Mouse (Mus musculus) skeletal muscle tissue, adult 2 months (tissue): ENCODE measurements around the gene Tenm2.

Experiments used
- DNase-seq: peaks from one replicate; pipeline ENCODE4 v3.0.0-alpha.2; 2012; ENCODE audit warnings: low read depth, low spot score

Gene Tenm2

DNA sequence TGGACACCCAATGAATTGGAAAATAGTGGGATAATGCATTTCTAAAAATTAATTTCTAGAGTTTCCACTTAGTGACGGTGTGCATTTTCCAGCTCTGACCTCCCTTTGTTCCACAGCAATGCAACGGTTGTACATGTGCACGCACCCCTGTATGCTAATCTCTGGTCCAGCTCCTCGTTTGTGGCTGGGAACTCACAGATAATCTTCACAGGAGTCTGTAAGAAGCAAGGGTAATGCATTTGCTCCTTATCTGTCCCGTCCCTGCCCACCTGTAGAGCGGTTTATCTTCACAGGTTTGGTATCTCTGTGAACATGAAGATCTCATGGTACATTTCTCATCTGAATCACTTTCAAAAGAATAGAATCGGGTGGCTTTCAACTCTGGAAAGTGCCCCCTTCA, 955.2 kb downstream of the Tenm2 start:
- no peak for DNase-seq

DNA sequence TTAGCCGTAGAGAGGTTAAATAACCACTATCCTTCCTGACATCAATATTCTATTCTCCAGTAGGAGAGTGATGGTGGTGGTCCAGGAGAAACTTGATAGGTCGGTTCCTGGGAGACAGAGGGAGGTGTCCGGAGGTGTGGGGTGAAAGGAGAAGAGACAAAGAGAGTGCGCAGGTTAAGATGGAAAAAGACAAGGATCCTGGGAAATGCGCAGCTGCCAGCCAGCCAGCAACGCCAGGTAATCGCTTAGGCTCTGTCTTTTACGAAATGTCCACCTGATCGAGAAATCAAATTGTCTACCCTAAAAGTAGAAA, 957.9 kb downstream of the Tenm2 start:
- no peak for DNase-seq

DNA sequence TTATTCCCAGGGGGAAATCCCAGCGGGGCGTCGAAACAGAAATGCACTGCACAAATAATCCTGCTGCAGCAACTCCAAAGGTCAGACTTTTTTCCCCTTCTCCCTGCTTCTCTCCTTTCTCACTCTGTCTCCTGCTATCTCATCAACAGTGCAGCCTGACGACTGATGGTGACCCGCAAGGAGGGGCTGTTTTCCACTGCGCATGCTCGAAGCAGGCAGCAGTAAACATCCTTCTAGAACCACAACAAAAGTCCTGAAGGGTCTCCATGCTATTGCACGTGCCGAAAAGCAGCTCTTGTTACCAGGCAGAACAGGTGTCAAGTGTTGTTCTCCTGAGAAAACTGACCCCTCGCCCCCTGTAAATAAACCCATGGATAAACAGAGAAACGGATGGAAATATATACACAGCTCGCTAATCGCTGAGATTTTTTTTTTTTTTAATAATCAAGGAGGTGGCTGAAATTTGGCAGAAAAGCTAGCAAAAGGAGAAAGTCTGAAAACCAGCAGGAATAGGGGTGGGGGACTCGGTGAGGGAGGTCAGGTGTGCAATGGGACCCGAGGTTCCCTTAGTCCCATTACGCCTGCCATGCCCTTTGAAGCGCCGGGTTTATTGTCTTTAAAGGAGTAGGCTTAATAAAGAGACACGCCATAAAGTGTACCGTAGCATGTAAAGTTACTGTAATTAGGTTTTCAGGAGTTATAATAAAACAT, 958.4 kb downstream of the Tenm2 start:
- DNase-seq: no peak

DNA sequence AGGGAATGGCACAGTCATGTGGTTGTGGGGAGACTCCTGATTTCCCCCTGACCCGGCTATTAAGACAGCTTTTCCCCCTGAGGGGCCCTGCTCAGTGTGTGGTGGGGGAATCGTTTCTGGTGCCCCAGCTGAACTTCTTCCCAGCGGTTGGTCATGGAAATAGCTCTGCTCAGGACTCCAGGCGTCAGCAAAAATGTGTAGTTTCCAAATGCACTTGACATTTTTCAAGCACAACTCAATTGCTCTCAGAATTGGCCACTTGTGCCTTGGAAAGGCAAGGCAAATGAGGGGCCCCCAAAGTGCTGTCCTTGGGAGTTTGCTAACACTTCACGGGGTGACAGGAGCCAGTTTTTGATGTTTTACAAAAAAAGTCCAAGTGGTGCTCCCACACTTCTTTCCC, 959.7 kb downstream of the Tenm2 start:
- DNase-seq: no peak

DNA sequence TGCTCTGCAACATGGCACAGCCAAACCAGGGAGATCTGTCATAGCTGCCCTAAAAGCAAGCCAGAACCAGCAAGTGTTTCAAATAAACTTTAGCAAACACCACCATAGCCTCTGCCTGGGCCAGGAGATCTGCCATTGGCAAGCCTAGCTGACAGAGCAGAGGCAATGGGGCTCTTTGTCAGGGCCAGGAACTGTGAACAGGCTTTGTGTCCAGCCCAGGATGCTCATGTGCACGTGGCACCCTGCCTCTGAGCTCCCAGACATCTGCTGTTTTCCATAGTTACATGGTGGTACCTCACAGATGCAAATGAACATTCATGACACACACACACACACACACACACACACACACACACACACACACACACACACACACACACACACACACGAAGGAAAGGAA, 963.6 kb downstream of the Tenm2 start:
- DNase-seq: no peak

DNA sequence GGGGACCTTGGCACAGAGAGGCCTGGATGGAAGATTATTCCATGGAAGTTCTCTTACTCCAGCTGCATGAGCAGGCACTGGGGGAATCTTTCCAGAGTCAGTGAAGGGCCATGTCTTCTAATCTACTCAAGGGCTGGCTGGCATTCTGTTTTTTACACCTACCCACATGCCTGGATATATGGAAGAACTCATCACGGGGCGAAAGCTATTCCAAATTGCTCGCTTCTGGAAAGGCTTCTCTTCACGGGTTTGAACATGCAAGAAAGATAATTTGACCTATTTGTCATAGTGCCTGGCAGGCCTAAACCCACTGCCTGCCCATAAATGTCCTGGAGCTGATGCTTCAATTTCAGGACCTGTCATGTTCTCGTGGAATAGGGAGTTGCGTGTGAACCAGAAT, 965.8 kb downstream of the Tenm2 start:
- no peak for DNase-seq

DNA sequence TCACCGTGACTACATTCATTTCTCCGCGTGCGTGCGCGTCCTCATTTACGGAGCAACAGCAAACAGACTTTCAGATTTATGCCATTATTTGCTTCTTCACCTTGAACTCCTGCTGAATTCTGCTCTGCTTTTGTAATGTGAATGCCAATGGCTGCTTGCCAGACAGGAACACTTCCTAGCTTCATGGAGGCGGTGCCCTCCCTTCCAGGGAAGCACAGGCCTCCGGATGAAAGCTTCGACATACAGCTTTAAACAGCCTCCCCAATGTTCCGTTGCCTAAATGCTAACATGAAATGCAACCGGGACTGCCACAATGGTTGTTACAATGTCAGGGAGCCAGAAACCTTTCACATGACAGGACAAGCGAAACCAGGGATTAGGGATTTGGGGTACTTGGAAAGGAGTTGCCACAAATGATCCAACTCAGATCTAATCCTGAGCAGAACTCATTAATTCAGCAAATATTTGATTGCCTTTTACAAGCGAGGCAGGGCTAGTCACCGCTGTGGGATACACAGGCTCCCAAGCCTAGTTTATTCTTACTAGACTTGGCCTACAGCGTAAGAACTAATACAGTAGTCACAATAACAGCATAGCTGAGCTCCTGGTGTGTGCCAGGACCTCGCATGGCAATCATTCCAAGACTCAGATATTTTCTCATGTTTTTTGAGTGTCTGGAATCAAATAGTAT, 970.8 kb downstream of the Tenm2 start:
- DNase-seq: no peak

DNA sequence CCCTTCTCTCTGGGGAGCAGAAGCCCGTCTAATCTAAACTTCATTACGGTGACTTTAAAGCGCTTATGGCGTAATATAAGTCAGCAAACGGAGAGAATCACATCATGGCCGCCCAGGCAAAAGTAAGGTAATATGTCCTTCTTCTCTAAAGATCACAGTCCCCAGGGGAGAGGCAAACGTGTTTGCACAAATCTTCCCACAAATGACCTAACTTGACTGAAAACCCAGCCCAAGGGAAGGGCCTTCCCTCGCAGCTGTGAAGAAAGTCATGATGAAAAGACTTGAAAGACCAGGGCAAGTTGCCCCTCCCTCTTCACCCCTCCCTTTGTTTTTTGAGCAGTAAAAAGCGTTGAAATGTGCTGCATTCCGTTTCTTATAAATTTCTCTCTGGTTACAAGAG, 971.9 kb downstream of the Tenm2 start:
- no peak for DNase-seq

DNA sequence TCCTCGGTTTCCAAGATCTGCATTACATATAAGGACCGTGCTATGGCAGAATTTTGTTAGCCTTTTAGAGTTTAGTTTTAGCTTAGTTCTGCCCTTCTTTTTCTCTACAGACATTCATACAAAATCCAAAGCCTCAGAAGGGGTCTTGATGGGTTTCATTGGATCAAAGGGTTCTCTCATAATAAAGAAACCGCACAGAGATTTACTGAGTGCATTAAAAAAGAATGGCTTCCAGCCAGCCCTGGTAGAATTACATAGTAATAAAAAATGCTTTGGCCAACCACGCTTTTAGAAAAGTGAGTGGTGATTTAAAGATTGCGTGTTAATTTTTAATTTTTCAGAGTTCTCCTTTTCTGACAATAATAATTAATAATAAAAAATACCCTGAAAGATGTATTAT, 978.6 kb downstream of the Tenm2 start:
- DNase-seq: no peak

DNA sequence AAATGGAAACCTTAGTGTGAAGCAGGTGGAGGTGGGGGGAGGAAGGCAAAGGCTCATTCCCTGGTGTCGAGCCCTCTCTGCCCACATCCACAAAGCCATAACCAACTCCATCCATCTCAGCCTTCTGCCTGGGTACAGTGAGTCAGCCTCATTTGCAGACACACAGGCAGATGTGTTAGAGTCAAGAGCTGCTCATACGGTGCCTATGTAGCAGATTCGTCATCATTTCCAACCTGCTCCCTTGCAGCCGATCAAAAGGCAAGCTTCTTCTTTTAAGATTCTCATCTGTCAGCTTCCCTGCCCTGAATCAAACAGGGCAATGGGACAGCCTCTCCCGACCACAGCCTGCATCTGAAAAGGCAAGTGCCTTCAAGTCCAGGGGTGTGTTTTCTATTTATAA, 979.0 kb downstream of the Tenm2 start:
- DNase-seq: no peak

DNA sequence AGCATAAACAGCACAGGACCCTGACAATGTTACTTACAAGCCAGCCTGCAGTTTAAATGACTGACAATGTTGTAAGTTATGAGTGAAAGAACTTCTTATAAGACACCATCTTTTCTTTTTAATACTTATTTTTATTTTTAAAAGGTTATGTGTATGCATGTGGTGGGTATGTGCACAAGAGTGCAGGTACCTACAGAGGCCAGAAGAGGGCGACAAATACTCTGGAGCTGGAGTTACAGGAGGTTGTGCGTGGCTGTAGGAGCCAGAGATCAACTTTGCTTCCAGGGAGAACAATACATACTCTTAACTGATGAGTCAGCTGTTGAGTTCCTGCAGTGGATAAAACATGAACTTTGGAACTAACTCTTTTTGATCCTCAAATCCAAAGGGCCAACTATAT, 981.7 kb downstream of the Tenm2 start:
- DNase-seq: no peak

DNA sequence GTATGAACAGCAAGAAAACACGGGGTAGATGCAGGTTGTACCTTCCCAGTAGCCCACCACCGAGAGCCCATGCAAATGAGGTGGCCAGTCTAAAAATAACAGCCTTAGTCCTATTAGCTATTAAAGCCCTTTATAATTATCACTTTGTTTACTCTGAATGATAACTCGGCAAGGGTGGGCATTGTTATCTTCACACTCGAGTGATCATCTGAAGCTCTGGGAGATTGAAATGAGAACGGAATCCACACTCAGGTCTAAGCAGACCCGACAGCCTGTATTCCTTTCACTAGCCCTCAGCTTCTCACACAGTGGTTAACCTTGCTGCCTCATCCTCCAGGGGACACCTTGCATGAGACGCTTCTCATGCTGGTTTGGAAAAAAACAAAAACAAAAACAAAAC, 985.7 kb downstream of the Tenm2 start:
- no peak for DNase-seq

DNA sequence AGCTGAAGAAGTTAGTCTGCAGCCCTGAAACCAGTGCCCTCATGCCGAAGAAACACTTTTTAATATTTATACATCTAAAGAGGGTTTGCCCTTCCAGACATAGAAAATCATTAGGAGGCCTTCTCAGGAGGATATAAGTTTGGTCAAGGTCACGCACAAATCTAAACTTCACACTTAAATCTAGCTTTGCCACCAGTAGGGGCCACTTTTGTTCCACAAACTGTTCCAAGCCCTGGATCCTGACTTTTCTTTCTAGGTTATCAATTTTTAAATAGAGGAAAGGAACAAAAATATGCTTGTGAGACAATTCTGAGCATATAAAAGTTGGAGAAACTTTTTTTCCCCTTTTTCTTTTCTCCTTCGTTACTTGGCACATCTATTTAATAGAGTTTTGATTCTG, 989.6 kb downstream of the Tenm2 start:
- DNase-seq: no peak

DNA sequence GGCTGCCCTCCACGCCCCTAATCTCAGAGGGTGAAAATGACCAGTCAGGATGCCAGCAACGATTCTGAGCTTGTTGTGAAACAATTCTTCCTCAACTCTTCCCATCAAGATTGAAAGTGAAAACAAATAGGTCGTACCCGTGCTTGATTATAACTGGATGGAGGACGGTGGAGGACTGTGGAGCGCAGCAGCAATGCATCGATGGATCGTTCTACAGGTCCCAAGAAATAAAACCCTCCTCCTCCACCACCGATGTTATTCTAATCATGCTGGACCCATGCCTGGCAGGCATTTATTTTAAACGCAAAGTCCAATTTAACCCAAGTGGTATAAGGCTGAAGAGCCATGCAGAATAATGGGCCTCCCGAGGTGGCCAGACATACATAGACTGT, 991.3 kb downstream of the Tenm2 start:
- DNase-seq: no peak

DNA sequence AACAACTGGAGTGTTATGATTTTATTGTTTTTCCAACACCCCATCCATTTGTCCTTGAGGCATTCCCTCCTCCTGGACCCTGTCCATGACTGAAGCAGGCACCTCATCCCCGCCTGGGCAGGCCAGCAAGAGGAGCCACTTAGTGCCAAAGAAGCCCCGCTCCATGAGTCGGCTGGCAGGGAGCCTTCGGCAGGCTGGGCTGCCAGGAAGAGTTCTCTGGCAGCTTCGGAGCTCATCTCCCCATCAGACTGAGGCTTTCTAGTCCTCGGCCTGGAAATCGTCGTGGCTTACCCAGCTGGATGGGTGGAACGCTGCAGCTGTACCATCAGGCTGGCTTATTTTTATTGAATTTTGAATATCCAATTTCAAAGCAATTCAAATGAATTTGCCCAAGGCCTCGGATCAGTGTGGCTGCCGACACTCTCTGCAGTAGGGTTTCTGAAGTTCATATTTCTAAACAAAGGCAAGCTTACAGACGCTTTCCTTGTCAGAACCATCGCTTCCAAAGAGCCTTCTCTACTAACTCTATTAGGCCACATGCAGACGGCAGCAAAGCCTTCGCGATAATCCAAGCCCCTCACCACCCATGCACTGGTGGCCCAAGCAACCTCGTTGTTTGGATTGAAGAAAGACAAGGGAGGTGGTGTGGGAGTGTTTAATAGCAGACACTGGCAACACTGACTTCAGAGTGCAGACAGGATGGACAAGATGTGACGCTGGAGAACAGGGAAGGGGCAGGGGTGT, 991.8 kb downstream of the Tenm2 start:
- peak; percentile 19 for DNase-seq

DNA sequence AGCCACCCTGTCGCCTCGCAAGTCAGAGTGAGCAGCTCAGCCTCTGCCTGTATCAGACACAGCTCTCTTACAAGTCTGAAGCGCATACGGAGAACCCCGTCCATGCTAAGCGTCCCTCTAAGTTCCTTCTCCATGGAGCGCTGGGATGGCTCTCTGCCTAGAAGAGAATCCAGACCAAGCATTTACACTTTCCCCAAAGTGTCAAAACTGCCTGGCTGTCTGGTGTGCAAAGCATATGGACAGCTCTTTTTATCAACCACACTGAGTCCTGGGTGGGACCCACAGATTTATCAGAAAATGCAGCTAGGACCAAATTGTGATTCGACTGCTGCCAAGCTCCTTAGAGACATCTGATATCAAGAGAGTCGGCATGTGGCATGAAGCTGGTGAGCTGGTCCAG, 996.9 kb downstream of the Tenm2 start:
- DNase-seq: no peak

DNA sequence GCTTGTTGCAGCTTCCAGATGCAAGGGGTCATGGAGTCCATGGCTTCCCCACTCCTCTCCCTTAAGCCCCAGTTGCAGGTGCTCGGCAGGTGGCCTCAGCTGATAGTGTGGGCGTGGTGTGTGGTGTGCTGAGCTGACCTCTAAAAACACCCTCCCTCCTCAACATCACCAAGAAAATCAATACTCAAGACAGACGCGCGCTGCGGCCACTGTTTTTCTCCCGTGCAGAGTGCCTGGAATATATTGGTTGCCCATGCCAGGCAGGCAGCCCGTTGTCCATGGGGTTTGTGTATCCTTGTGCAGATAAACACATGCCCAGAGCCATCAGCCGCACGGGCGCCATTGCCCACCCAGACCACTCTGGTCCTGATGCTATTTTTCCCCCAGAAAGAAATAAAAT, 1007.1 kb downstream of the Tenm2 start:
- DNase-seq: no peak

DNA sequence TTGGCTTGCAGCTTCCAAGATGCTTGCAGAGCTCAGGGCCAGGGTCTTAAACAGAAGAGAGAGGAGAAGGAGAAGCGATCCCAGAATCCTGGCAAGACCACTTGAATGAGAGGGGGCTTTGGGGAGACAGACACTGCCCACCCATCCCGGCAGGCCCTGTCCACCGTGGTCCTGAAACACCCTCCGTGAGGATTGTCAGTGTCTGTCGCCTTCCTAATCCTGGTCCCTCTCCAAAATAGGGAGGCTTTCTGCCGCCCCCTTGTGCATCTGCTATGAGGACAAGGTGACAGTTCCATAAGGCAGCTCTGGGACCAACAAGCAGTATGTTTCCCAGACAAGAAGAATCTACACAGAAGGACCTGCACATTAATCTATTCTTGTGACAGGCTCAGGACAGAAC, 1007.6 kb downstream of the Tenm2 start:
- no peak for DNase-seq

DNA sequence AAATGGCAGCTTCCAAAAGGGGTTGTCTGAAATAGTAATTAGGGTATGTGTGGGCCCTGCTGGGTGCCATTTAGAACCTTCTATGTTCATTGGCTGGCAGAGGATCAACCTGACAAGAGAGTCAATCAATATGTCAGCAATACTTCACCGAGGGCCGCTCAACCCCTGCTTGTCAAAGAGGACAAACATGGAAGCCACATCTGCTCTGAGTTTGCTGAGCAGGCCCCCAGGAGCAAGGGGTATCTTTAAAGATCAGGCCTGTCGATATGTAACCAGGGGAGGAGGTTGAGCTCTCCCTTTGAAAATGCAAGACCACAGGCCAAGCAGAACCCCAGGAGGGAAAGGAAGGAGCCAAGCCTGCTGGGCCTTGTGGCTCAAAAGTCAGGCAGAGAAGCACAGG, 1009.7 kb downstream of the Tenm2 start:
- DNase-seq: no peak

DNA sequence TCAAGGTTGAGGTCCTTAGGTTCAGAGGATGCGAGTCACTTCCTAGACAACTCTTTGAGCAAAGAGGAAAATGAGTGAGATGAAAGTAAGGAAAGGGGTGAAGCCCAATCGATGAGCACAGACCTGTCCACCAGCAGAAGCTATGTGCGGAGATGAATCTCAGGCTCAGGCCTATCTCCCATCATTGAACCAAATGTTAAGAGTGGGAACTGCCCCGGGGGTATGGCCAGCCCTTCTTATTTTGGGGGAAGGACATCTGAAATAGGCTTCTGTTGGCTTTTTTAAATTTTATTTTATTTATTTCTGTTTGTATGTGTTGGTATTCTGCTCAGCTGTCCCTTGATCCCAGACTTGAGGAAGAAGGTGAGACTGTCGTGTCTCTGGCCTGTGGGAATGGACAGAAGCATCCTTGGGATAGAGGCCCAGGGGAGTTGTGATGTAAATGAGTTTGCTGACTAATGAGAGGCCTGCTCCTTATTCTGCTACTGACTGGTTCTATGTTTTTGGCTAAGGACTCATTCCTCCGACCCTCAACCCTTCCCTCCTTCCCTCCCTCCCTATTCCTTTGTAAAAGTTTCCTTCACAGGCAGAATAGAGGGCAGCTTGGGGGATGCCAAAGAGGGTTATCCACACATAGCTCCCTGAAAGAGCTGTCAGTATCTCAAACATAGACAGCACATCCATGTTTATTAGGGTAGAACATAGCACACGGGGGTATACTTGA, 1011.9 kb downstream of the Tenm2 start:
- DNase-seq: no peak

DNA sequence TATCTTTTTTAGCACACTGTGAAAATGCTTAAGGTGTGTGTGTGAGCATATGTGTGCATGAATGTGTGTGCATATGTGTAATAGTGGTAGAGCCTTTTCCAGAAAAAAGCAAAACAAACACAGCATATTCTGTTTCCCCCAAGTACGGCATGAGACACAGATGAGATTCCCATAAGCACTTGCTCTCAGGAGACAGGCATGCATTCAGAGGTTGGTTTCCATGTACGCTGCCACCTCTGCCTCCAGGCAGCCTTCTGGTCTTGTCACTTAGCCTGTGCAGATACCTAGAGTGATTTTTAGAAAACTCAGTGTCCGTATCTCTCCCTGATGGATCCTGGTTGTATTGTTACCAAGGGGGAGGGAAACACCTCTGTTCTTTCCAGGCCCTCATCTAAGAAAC, 1013.7 kb downstream of the Tenm2 start:
- DNase-seq: no peak

DNA sequence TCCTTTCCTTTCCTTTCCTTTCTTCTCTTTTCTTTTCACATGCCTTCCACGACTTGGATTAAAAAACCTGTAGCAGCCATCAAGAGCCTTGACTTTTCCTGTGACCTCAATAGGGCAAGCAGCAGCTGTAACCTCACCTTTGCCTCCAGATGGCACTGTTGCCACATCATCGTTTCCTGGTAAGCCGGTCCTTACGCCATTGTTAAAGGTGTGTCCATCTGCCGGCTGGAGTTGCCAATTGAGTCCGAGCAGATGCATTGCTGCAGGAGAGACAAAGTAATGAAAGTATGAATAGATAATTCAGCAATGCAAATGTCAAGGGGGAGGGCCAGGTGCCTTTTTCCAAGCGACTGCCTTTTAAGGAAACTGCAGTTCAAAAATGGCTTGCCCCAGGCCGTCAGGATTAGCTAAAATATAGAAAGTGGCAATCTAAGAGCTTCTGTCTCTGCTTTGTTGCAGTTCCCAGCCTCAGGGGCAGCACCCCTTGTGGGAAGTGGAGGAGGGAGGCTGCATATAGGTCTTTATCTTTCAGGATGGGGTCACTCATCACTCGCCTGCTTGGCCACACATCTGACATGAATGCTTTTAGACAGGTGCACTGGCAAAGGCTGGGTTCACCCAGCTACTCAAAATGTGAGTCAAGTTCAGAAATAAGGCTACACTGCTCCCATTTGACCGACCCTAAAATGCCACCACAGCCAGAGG, 1014.3 kb downstream of the Tenm2 start:
- peak; percentile 30 for DNase-seq
